Comparison of ENCODE assay signal across 18 mouse cellular contexts in the genomic region with DNA sequence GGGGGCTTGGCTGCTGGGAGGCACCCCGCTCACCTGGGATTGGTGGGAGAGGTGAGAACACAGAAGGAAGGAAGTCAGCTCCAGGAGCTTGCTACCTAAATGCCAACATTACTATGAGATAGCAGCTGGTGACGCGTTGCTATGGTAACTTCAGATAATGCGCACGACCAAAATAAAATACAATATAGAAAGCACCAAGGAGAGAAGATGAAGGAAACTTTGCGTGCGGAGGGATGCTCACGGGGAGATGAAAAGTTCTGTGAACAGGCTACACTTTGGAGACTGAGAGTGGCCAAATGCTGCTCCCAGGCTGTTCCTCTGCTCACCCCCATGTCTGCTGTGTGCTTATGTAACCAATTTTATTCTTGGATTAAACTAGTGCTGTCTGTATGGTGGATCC. TPM values are rescaled to one million over a fixed set of nuclear protein-coding genes. Genes with fewer than 3 reads are reported as not detected.
DNase-seq lines count a peak whose midpoint lies in the region; ATAC-seq lines count a peak whose summit lies in the region.
"Had no signal": no experiment of that assay in that cellular context is flagged by ENCODE, and none has a peak within 500 bp of the region (broad histone marks: within the 10 kb centered on the region; RNA-seq: fewer than 3 reads in every experiment).

No protein-coding gene starts in this region.

- DNase-seq in midbrain, embryonic 11.5 days (ENCODE audit: low spot score, missing footprints): no peak
- peak; percentile 27 to 54 for DNase-seq in left cerebral cortex, postnatal 14 days (ENCODE audit: low spot score in 2 of 2)
- DNase-seq in right cerebral cortex, postnatal 36 days (ENCODE audit: low spot score in 2 of 2): peak; percentile 10 to 25
- DNase-seq in cerebellum, postnatal 36 days: no peak
- DNase-seq in adrenal gland, adult 8-10 months: no peak
- DNase-seq: cerebellum, postnatal 25 days; gastrocnemius, postnatal 14 days; kidney, adult 2 months; lung, adult 18-20 months; thymus, postnatal 36 days had no signal

- ATAC-seq in midbrain, embryonic 13.5 days: 0 out of 2 replicates have a peak, but pooled peaks have one; percentile 18
- no peak for ATAC-seq in midbrain, embryonic 11.5 days (ENCODE audit: low FRiP score)
- ATAC-seq in hindbrain, embryonic 15.5 days (ENCODE audit: low FRiP score, low read depth): no peak
- ATAC-seq in heart, embryonic 11.5 days (replicated peaks; ENCODE audit: insufficient number of reproducible peaks, low FRiP score, low TSS enrichment): no peak
- ATAC-seq: CD4-positive, CD25-positive, alpha-beta regulatory T cell, adult 4 months had no signal

- H3K27me3 ChIP-seq in midbrain, embryonic 13.5 days: peaks cover 47% of the 10 kb centered on the region
- peaks cover 14% of the 10 kb centered on the region; the same call in 1 of the 2 replicates for H3K27me3 ChIP-seq in midbrain, embryonic 11.5 days (ENCODE audit: control insufficient read depth, insufficient read depth, low read length)
- no peaks in the 10 kb centered on the region for H3K27me3 ChIP-seq in hindbrain, embryonic 15.5 days
- H3K27me3 ChIP-seq in heart, embryonic 11.5 days (ENCODE audit: control insufficient read depth, insufficient read depth, low read length): no peaks in the 10 kb centered on the region
- H3K27me3 ChIP-seq: embryonic facial prominence, embryonic 15.5 days; megakaryocyte, embryonic 14.5 days had no signal

- H3K9me3 ChIP-seq in midbrain, embryonic 13.5 days: no peaks in the 10 kb centered on the region
- no peaks in the 10 kb centered on the region for H3K9me3 ChIP-seq in midbrain, embryonic 11.5 days (ENCODE audit: control insufficient read depth, low read length)
- no peaks in the 10 kb centered on the region for H3K9me3 ChIP-seq in hindbrain, embryonic 15.5 days
- no peaks in the 10 kb centered on the region for H3K9me3 ChIP-seq in heart, embryonic 11.5 days (replicated peaks; ENCODE audit: control insufficient read depth, low read length)
- H3K9me3 ChIP-seq: embryonic facial prominence, embryonic 15.5 days; limb, embryonic 10.5 days; megakaryocyte, embryonic 14.5 days had no signal

- no peaks in the 10 kb centered on the region for H3K36me3 ChIP-seq in midbrain, embryonic 13.5 days
- H3K36me3 ChIP-seq in midbrain, embryonic 11.5 days (ENCODE audit: control insufficient read depth, insufficient read depth, low read length): no peaks in the 10 kb centered on the region
- H3K36me3 ChIP-seq in hindbrain, embryonic 15.5 days: no peaks in the 10 kb centered on the region
- no peaks in the 10 kb centered on the region for H3K36me3 ChIP-seq in heart, embryonic 11.5 days (ENCODE audit: control insufficient read depth, insufficient read depth, low read length)
- H3K36me3 ChIP-seq: embryonic facial prominence, embryonic 15.5 days; limb, embryonic 10.5 days had no signal

- 68% methylated on average over 8 of the region's 8 CpGs for WGBS in midbrain, embryonic 13.5 days
- WGBS in midbrain, embryonic 11.5 days: 82% methylated on average over 8 of the region's 8 CpGs
- 45% methylated on average over 8 of the region's 8 CpGs for WGBS in hindbrain, embryonic 15.5 days
- 76% methylated on average over 8 of the region's 8 CpGs for WGBS in heart, embryonic 11.5 days (ENCODE audit: insufficient replicate concordance)

- peak overlapping the region; percentile 58 for H3K4me2 ChIP-seq in midbrain, embryonic 13.5 days (replicated peaks)
- H3K4me2 ChIP-seq in midbrain, embryonic 11.5 days: no peak overlapping the region
- peak overlapping the region; percentile 59 for H3K4me2 ChIP-seq in hindbrain, embryonic 15.5 days
- no peak overlapping the region for H3K4me2 ChIP-seq in heart, embryonic 11.5 days
- H3K4me2 ChIP-seq: embryonic facial prominence, embryonic 15.5 days had no signal

- intact Hi-C loops in left cerebral cortex, postnatal 14 days (cut with DNase I): loop anchor here (10.0 kb wide), 1 partner anchor 498 kb away; no protein-coding TSS in a partner anchor

- peaks cover 32% of the 10 kb centered on the region for H3K4me1 ChIP-seq in midbrain, embryonic 13.5 days (replicated peaks)
- H3K4me1 ChIP-seq in midbrain, embryonic 11.5 days (ENCODE audit: control insufficient read depth, insufficient read depth, low read length): no peaks in the 10 kb centered on the region
- H3K4me1 ChIP-seq in hindbrain, embryonic 15.5 days (replicated peaks): peaks cover 37% of the 10 kb centered on the region
- H3K4me1 ChIP-seq in heart, embryonic 11.5 days (ENCODE audit: control insufficient read depth, insufficient read depth, low read length): peaks cover 3% of the 10 kb centered on the region; the same call in 1 of the 2 replicates

- no peak overlapping the region for H3K9ac ChIP-seq in midbrain, embryonic 13.5 days (replicated peaks)
- H3K9ac ChIP-seq in midbrain, embryonic 11.5 days (ENCODE audit: low read length): no peak overlapping the region
- no peak overlapping the region for H3K9ac ChIP-seq in hindbrain, embryonic 15.5 days
- no peak overlapping the region for H3K9ac ChIP-seq in heart, embryonic 11.5 days (ENCODE audit: low read depth, low read length)
- H3K9ac ChIP-seq: embryonic facial prominence, embryonic 15.5 days had no signal

- H3K27ac ChIP-seq in midbrain, embryonic 13.5 days: no peak overlapping the region
- no peak overlapping the region for H3K27ac ChIP-seq in midbrain, embryonic 11.5 days (ENCODE audit: low read depth, low read length)
- H3K27ac ChIP-seq in hindbrain, embryonic 15.5 days (replicated peaks): no peak overlapping the region
- no peak overlapping the region for H3K27ac ChIP-seq in heart, embryonic 11.5 days (ENCODE audit: low read depth, low read length)
- H3K27ac ChIP-seq: embryonic facial prominence, embryonic 15.5 days; limb, embryonic 10.5 days had no signal

- peak overlapping the region; percentile 44 for H3K4me3 ChIP-seq in midbrain, embryonic 13.5 days (replicated peaks)
- H3K4me3 ChIP-seq in midbrain, embryonic 11.5 days (ENCODE audit: low read depth, low read length): no peak overlapping the region
- peak overlapping the region; percentile 52 for H3K4me3 ChIP-seq in hindbrain, embryonic 15.5 days
- no peak overlapping the region for H3K4me3 ChIP-seq in heart, embryonic 11.5 days (ENCODE audit: low read depth, low read length)
- H3K4me3 ChIP-seq: embryonic facial prominence, embryonic 15.5 days; limb, embryonic 10.5 days; megakaryocyte, embryonic 14.5 days had no signal

RNA-seq across cellular contexts. Expression of a gene that starts 2.4 kb away (rescaled TPM):
- polyA plus RNA-seq in midbrain, embryonic 13.5 days (2015; fragmentation: Nextera tagmentation; extraction: Ambion mirVana): 3.2 and 3.4 TPM in 2 replicates
- 0.72 and 0.79 TPM in 2 replicates for polyA plus RNA-seq in midbrain, embryonic 11.5 days (2014; fragmentation: Nextera tagmentation; extraction: Ambion mirVana)
- polyA plus RNA-seq in hindbrain, embryonic 15.5 days (2015; fragmentation: Nextera tagmentation; extraction: Ambion mirVana): 4.2 and 4.7 TPM in 2 replicates
- total RNA-seq in left cerebral cortex, postnatal 14 days (2021): 1 to 10 TPM; 1.0 to 1.6 TPM
- 0.27 and 0.43 TPM in 2 replicates for polyA plus RNA-seq in heart, embryonic 11.5 days (2014; fragmentation: Nextera tagmentation; extraction: Ambion mirVana)
- total RNA-seq in adrenal gland, adult 8-10 months (2022): under 1 TPM in 2 of 4 experiments, not detected in 2; 0.06 to 0.11 TPM
- polyA plus RNA-seq: heart, postnatal 0 days had no signal

Comparison
In these comparisons a context has a peak if more than half of its experiments do, and no peak if none do; other contexts are left out.
1. H3K4me2 ChIP-seq: peak in midbrain, embryonic 13.5 days (single experiment) and hindbrain, embryonic 15.5 days (single experiment); none in midbrain, embryonic 11.5 days (single experiment) and heart, embryonic 11.5 days (single experiment).
2. H3K4me3 ChIP-seq: peak in midbrain, embryonic 13.5 days (single experiment) and hindbrain, embryonic 15.5 days (single experiment); none in midbrain, embryonic 11.5 days (single experiment) and heart, embryonic 11.5 days (single experiment).
3. DNase-seq: peak in left cerebral cortex, postnatal 14 days (2 of 2) and right cerebral cortex, postnatal 36 days (2 of 2); none in midbrain, embryonic 11.5 days (single experiment), cerebellum, postnatal 36 days (0 of 2) and adrenal gland, adult 8-10 months (single experiment).